Mouse (Mus musculus): ENCODE measurements around the gene Cpa2.

DNA sequence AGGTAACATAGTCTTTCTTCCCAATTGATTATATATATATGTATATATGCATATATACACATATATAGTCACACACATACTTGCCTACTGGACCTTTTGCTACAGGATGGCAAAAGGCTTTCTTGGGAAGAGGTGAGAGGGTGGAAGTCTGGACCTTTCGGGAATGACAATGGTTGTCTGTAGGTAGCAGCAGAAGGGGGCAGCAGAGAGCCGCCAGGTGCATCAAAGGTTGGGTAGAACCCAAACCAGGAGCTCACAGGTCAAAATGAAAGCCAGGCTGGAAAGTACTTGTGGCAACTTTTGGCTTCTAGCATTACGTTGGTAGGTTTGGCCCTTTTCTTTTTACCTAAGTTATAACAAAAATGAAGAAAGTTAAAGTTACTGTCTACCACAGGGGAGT is 6.0 kb upstream of the Cpa2 start:
- TF ChIP-seq TAL1 (IDR thresholded peaks at IDR 0.05; ENCODE audit: low read length) (no peak), GATA1 (IDR thresholded peaks at IDR 0.05; ENCODE audit: low read length) (no peak)

All from erythroblast, embryonic 14.5 days (primary cell).